Mouse (Mus musculus): Measurements from ENCODE around the gene Vmn1r83. TPM values are rescaled to one million over a fixed set of nuclear protein-coding genes. Genes with fewer than 3 reads are reported as not detected.

Gene Vmn1r83
- polyA plus RNA-seq (2015; fragmentation: Illumina TruSeq; extraction: RNeasy Lipid Tissue Mini Kit (QIAGEN cat#74804); ENCODE audit: insufficient read depth, low read depth, low replicate concordance): not detected

GRCm38 (mm10) chr7:12329381-12329780, at the start of gene Vmn1r83:
Gene Vmn1r83, minus strand, starts transcription at chr7:12329481.

GRCm38 (mm10) chr7:12369173-12369572, 39.9 kb upstream of the Vmn1r83 start, which contains the start of gene Vmn1r84:
Gene Vmn1r84, minus strand, starts transcription at chr7:12369273.

GRCm38 (mm10) chr7:12300130-12300529, 29.2 kb downstream of the Vmn1r83 start, which contains the start of gene Vmn1r82:
Gene Vmn1r82, plus strand, starts transcription at chr7:12300430.

Other genes with a start within 250 kb of the Vmn1r83 start
- not detected for gene Vmn1r78, start 179.2 kb downstream of the Vmn1r83 start, polyA plus RNA-seq (2015; fragmentation: Illumina TruSeq; extraction: RNeasy Lipid Tissue Mini Kit (QIAGEN cat#74804); ENCODE audit: insufficient read depth, low read depth, low replicate concordance)
- not detected for gene Vmn1r79, start 158.2 kb downstream of the Vmn1r83 start, polyA plus RNA-seq (2015; fragmentation: Illumina TruSeq; extraction: RNeasy Lipid Tissue Mini Kit (QIAGEN cat#74804); ENCODE audit: insufficient read depth, low read depth, low replicate concordance)
- gene Vmn1r80, start 140.2 kb downstream of the Vmn1r83 start, polyA plus RNA-seq (2015; fragmentation: Illumina TruSeq; extraction: RNeasy Lipid Tissue Mini Kit (QIAGEN cat#74804); ENCODE audit: insufficient read depth, low read depth, low replicate concordance): not detected
- not detected for gene Vmn1r81, start 61.2 kb downstream of the Vmn1r83 start, polyA plus RNA-seq (2015; fragmentation: Illumina TruSeq; extraction: RNeasy Lipid Tissue Mini Kit (QIAGEN cat#74804); ENCODE audit: insufficient read depth, low read depth, low replicate concordance)
- gene Vmn1r82, start 29.1 kb downstream of the Vmn1r83 start, polyA plus RNA-seq (2015; fragmentation: Illumina TruSeq; extraction: RNeasy Lipid Tissue Mini Kit (QIAGEN cat#74804); ENCODE audit: insufficient read depth, low read depth, low replicate concordance): not detected
- gene Vmn1r84, start 39.8 kb upstream of the Vmn1r83 start, polyA plus RNA-seq (2015; fragmentation: Illumina TruSeq; extraction: RNeasy Lipid Tissue Mini Kit (QIAGEN cat#74804); ENCODE audit: insufficient read depth, low read depth, low replicate concordance): not detected
- 1.8 TPM for gene Zfp551, start 93.3 kb upstream of the Vmn1r83 start, polyA plus RNA-seq (2015; fragmentation: Illumina TruSeq; extraction: RNeasy Lipid Tissue Mini Kit (QIAGEN cat#74804); ENCODE audit: insufficient read depth, low read depth, low replicate concordance)
- gene Zfp606, start 148.8 kb upstream of the Vmn1r83 start, polyA plus RNA-seq (2015; fragmentation: Illumina TruSeq; extraction: RNeasy Lipid Tissue Mini Kit (QIAGEN cat#74804); ENCODE audit: insufficient read depth, low read depth, low replicate concordance): 1.8 TPM
- gene 2900092C05Rik, start 183.0 kb upstream of the Vmn1r83 start, polyA plus RNA-seq (2015; fragmentation: Illumina TruSeq; extraction: RNeasy Lipid Tissue Mini Kit (QIAGEN cat#74804); ENCODE audit: insufficient read depth, low read depth, low replicate concordance): not detected